Mouse (Mus musculus): ENCODE data around the gene Rnf8. TPM values are rescaled to one million over a fixed set of nuclear protein-coding genes. Genes with fewer than 3 reads are reported as not detected.

Gene Rnf8
- polyA plus RNA-seq, 1 experiment from 2014 or later = 82.2 TPM

Small RNAs within 50 kb of the gene (microRNA-seq; reads per million reads assigned to microRNA genes)
- gene Mir7667 = not detected

Other genes starting within 250 kb of the Rnf8 start
- 6.4 and 7.8 TPM in 2 replicates for gene Pim1, start 124.0 kb upstream of the Rnf8 start, polyA plus RNA-seq (2014; fragmentation: Nextera tagmentation; extraction: Ambion mirVana)
- not detected in 2 replicates for gene Gm17657, start 65.2 kb upstream of the Rnf8 start, polyA plus RNA-seq (2014; fragmentation: Nextera tagmentation; extraction: Ambion mirVana)
- 27.8 and 30.5 TPM in 2 replicates for gene Tbc1d22b, start 65.0 kb upstream of the Rnf8 start, polyA plus RNA-seq (2014; fragmentation: Nextera tagmentation; extraction: Ambion mirVana)
- gene Tmem217, start 62.4 kb upstream of the Rnf8 start, polyA plus RNA-seq (2014; fragmentation: Nextera tagmentation; extraction: Ambion mirVana) = 0.50 and 0.53 TPM in 2 replicates
- gene Gm28043, start 86 bp downstream of the Rnf8 start, polyA plus RNA-seq (2014; fragmentation: Nextera tagmentation; extraction: Ambion mirVana) = 1.8 and 2.6 TPM in 2 replicates
- 103 and 109 TPM in 2 replicates for gene Cmtr1, start 45.8 kb downstream of the Rnf8 start, polyA plus RNA-seq (2014; fragmentation: Nextera tagmentation; extraction: Ambion mirVana)
- gene Ccdc167, start 102.3 kb downstream of the Rnf8 start, polyA plus RNA-seq (2014; fragmentation: Nextera tagmentation; extraction: Ambion mirVana) = 13.5 and 13.6 TPM in 2 replicates

Measured in hindbrain, embryonic 14.5 days (tissue).